Mouse (Mus musculus) intestine, embryonic 16.5 days (tissue): Measurements from ENCODE around the gene Lcn3. TPM values are rescaled to one million over a fixed set of nuclear protein-coding genes. Genes with fewer than 3 reads are reported as not detected.

Experiments used
- ATAC-seq: fragments of 200-750 bp; cut with Nextera tagmentation; 2 replicates; pipeline ENCODE4 v1.8.0; 2017; ENCODE audit warnings: moderate TSS enrichment, moderate library complexity
- H3K27ac ChIP-seq: fragments of 300-500 bp; sonication (generic); 2 replicates; pipeline ENCODE4 v1.5.1; 2014; ENCODE audit warnings: mild to moderate bottlenecking, low read length
- H3K27me3 ChIP-seq: fragments of 300-500 bp; sonication (generic); replicated peaks from 2 replicates; pipeline ENCODE4 v1.6.1; 2014; ENCODE audit warnings: low read length, control low read depth, mixed read lengths; ENCODE audit not compliant: control insufficient read depth, insufficient read depth
- H3K36me3 ChIP-seq: fragments of 300-500 bp; sonication (generic); 2 replicates; pipeline ENCODE4 v1.6.1; 2014; ENCODE audit warnings: low read length, control low read depth; ENCODE audit not compliant: control insufficient read depth, insufficient read depth
- H3K4me1 ChIP-seq: fragments of 300-500 bp; sonication (generic); 2 replicates; pipeline ENCODE4 v1.6.1; 2014; ENCODE audit warnings: low read length, control low read depth, mixed read lengths; ENCODE audit not compliant: control insufficient read depth, insufficient read depth
- H3K4me2 ChIP-seq: fragments of 300-500 bp; sonication (generic); 2 replicates; pipeline ENCODE4 v1.6.1; 2014; ENCODE audit warnings: low read depth, low read length, control low read depth
- H3K4me3 ChIP-seq: fragments of 300-500 bp; sonication (generic); 2 replicates; pipeline ENCODE4 v1.5.1; 2014; ENCODE audit warnings: mild to moderate bottlenecking, low read length
- H3K9ac ChIP-seq: fragments of 300-500 bp; sonication (generic); 2 replicates; pipeline ENCODE4 v1.6.1; 2014; ENCODE audit warnings: low read depth, low read length
- H3K9me3 ChIP-seq: fragments of 300-500 bp; sonication (generic); 2 replicates; pipeline ENCODE4 v1.6.1; 2016; ENCODE audit warnings: low read length, control low read depth; ENCODE audit not compliant: control insufficient read depth
- WGBS: fragments of 180-500 bp; shearing (Covaris S2); extraction: QIAGEN DNeasy Blood & Tissue Kit; methylation state at CpG from one replicate; pipeline ENCODE4 v1.1.7; 2014; 5-methylcytosine and 5-hydroxymethylcytosine counted together
- polyA plus RNA-seq: library from polyadenylated mRNA; unstranded; fragments of >200 nt; fragmentation: Nextera tagmentation; extraction: Ambion mirVana; gene quantifications from 2 replicates; pipeline ENCODE4 v1.2.1, GENCODE M21; 2015

The Lcn3 gene
- polyA plus RNA-seq, 1 experiment from 2014 or later, result not detected

DNA sequence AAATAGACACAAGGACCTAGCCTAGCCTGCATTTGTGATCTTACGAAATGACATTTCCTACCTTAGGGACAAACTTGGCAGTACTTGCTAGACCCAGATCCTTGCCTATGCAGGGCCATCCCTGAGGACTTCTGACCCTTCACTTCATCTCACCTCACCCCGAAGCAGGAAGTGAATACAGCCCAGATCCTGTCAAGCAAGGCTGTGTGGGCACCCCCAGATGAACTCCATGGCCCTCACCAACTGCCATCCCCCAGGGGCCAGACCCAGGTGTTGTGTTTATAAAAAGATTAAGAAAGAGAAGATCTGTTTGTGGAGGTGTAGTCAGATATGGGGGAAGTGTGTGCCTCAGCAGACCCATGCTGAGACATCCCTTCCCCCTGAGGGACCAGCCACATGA, 9.3 kb downstream of the Lcn3 start:
- no peak for ATAC-seq
- Histone ChIP-seq H3K4me2 (no peak overlapping the region), H3K27ac (no peak overlapping the region), H3K4me1 (no peaks in the 10 kb centered on the region), H3K9ac (no peak overlapping the region), H3K36me3 (no peaks in the 10 kb centered on the region), H3K9me3 (no peaks in the 10 kb centered on the region), H3K27me3 (no peaks in the 10 kb centered on the region), H3K4me3 (no peak overlapping the region)
- 71% methylated on average over 2 of the region's 2 CpGs for WGBS

DNA sequence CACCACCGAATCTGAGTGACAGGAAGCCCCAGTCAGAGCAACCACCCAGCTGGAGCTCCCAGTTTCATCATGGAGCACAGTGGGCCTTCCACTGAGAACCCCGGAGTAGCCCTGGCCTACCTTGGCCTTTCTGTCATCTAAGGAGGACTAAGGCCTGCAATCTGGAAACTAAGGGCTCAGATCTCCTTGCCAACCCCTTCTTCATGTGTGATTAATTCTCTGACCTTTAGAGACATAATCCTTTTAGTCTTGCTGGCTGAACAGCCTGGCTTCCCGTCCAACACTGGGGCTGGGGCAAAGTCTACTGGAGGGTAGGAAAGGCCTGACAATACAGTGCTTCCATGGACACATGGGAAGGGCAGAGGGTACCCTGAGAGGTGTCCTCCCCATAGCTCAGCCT, 10.6 kb downstream of the Lcn3 start:
- Histone ChIP-seq H3K4me1 (no peaks in the 10 kb centered on the region), H3K4me2 (no peak overlapping the region), H3K9me3 (no peaks in the 10 kb centered on the region), H3K4me3 (no peak overlapping the region), H3K9ac (no peak overlapping the region), H3K36me3 (no peaks in the 10 kb centered on the region), H3K27ac (no peak overlapping the region), H3K27me3 (no peaks in the 10 kb centered on the region)
- ATAC-seq, result no peak
- WGBS, result 78% methylated on average over 3 of the region's 3 CpGs

DNA sequence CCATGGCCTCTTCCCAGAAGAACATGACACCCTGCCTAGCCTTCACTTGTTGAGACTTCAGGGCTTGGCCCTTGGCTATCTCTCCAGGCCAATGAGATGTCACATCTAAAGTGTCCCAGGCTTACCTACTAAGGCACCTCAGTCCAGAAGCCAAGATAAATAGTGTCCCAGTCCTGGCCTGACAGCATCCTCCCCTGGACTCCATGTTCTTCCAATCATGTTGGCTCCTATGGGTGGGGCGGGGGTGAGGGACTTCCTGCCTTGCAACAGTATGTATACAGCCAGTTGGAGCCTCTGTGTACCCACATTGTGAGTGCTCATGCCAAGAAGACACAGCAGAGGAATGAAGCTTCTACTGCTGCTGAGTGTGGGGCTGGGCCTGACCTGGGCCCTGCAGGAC, 11.3 kb downstream of the Lcn3 start, which contains the start of gene Lcn11:
Lcn11 (plus strand) TSS at position 301 of the 400 bp plus-strand sequence.
- H3K27ac ChIP-seq, result no peak within 1 kb of the TSS
- H3K9me3 ChIP-seq, result no peaks in the 10 kb centered on the region
- H3K4me3 ChIP-seq, result no peak within 1 kb of the TSS
- no peaks in the 10 kb centered on the region for H3K36me3 ChIP-seq
- WGBS, result 78% methylated on average over 1 of the region's 1 CpGs
- H3K4me1 ChIP-seq, result no peaks in the 10 kb centered on the region
- ATAC-seq, result no peak
- no peak within 1 kb of the TSS for H3K9ac ChIP-seq
- H3K27me3 ChIP-seq, result no peaks in the 10 kb centered on the region
- H3K4me2 ChIP-seq, result no peak within 1 kb of the TSS

DNA sequence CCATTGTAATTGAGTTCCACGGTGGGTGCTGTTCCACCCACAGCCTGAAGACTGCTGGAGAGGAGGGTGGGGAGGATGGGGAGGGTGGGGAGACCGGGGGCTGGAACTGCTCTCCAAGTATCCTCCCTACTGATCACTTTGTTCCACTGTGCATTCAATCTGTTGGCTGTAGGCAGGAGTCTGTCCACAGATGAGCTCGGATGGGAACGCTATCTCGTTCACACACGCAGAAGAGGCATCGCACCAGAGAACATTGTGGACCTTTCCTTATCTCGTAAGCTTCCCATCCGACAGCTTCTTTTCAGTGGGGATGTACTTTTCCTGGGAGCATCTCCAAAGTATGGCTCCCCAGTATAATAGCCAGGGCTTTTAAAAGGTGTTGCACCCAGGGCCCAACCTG, 13.7 kb downstream of the Lcn3 start:
- H3K36me3 ChIP-seq, result no peaks in the 10 kb centered on the region
- no peaks in the 10 kb centered on the region for H3K9me3 ChIP-seq
- no peak overlapping the region for H3K4me3 ChIP-seq
- ATAC-seq, result no peak
- WGBS, result 87% methylated on average over 9 of the region's 9 CpGs
- no peaks in the 10 kb centered on the region for H3K27me3 ChIP-seq
- H3K9ac ChIP-seq, result no peak overlapping the region
- no peak overlapping the region for H3K27ac ChIP-seq
- H3K4me2 ChIP-seq, result no peak overlapping the region
- no peaks in the 10 kb centered on the region for H3K4me1 ChIP-seq

DNA sequence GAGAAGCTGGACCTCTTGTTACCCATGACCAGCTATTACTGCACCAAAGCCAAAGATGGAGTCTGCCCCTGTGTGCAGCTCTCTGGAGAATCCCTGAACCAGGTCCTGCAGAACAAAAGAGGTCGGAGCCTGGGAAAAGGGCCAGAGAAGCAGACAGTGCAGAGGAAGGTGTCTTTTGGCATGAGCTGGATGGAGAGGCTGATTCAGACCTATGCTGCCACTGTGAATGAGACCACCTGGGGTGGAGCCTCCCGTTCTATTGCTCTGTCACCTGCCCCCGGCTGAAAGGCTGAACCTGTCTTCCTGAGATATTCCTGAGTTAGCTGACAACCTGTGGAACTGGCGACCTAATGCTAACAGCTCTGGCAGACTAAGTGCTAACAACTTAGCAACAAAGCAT, 15.6 kb downstream of the Lcn3 start:
- Histone ChIP-seq H3K4me1 (no peaks in the 10 kb centered on the region), H3K36me3 (no peaks in the 10 kb centered on the region), H3K9ac (no peak overlapping the region), H3K27me3 (no peaks in the 10 kb centered on the region), H3K4me2 (no peak overlapping the region), H3K27ac (no peak overlapping the region), H3K4me3 (no peak overlapping the region), H3K9me3 (no peaks in the 10 kb centered on the region)
- ATAC-seq, result no peak
- WGBS, result 38% methylated on average over 4 of the region's 4 CpGs

DNA sequence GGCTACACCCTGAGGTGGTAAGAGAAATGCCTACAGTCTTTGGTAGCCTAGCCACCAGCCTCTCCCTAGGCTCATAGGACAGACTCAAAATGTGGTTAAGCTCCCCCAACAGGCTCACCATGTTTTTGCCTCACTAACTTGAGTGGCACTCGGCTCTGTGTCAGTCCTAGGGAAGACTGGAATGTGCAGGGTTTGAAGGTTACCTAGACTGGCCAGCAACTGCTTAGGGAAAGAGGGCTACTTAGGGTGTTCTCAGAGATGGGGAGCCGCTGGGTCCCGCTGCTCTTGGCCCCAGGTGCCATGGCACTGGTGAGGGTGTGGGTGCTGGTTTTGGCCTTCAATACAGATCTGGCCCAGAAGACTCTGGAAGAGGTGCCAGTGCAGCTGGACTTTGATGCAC, 16.6 kb downstream of the Lcn3 start, which contains the start of gene Gm13539:
Gm13539 (plus strand) TSS at position 301 of the 400 bp plus-strand sequence.
- 92% methylated on average over 3 of the region's 3 CpGs for WGBS
- H3K4me1 ChIP-seq, result no peaks in the 10 kb centered on the region

DNA sequence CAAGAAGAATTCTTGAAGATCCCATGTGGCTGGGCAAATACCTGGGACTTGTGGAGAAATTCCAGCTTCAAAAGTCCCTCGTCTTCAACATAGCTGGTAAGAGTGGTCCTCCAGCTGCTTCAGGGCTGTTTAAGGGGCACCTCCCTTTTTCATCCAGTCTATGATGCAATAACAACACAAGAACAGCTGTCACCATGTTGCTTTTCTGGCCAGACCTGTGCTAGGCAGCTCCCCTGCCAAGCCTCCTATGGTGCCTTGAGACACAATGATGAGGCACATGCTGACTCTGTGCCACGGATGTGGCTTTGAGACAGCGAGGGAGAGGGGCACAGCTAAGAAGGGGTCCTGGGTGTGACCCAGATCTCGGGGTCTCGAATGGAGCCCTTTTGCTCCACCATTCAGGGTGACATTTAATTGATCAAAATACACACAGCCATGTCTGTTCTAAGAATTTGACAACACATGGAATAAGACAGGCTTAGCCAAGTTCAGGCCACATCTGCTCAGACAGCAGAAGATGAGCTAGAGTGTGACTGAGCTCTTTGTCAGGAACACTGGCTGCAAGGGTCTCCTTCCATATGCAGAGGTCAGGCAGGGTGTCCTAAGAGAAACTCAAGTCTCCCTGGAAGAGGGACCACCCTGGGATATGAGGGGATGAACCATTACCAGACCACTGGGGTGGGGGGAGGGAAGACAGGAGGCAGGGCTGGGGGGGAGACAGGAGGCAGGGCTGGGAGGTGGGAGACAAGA, 20.4 kb downstream of the Lcn3 start:
- ATAC-seq, result no peak
- no peak overlapping the region for H3K27ac ChIP-seq

More for the DNA sequence above, 16.6 kb downstream of the Lcn3 start, which contains the start of gene Gm13539:
- Histone ChIP-seq H3K4me3 (no peak within 1 kb of the TSS), H3K9me3 (no peaks in the 10 kb centered on the region), H3K9ac (no peak within 1 kb of the TSS), H3K27ac (no peak within 1 kb of the TSS), H3K36me3 (no peaks in the 10 kb centered on the region), H3K27me3 (no peaks in the 10 kb centered on the region), H3K4me2 (no peak within 1 kb of the TSS)
- no peak for ATAC-seq

DNA sequence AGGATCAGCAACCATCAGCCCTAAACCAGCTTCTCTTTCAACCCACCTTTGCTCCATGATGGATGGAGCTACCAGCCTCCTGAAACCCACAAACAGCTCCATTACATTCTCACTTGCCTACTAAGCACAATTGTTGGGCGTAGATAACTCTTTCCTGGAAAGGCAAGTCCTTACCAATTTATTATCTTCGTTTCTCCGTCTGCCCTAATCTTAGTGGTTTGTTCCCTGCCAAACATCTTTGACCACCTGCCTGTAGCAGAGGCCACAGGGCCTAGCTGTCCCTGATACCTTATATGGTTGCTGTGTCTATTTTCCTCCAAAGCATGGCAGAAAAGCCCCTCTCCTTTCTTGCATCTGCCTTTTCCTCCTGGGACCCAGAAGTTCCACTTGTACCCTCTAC, 23.7 kb downstream of the Lcn3 start:
- WGBS, result 82% methylated on average over 3 of the region's 3 CpGs
- Histone ChIP-seq H3K36me3 (no peaks in the 10 kb centered on the region), H3K4me1 (no peaks in the 10 kb centered on the region), H3K4me2 (no peak overlapping the region), H3K27me3 (no peaks in the 10 kb centered on the region), H3K9me3 (no peaks in the 10 kb centered on the region), H3K4me3 (no peak overlapping the region), H3K27ac (no peak overlapping the region), H3K9ac (no peak overlapping the region)
- ATAC-seq, result no peak

More for the DNA sequence above, 20.4 kb downstream of the Lcn3 start:
- 66% methylated on average over 5 of the region's 5 CpGs for WGBS
- Histone ChIP-seq H3K4me1 (no peaks in the 10 kb centered on the region), H3K9me3 (no peaks in the 10 kb centered on the region), H3K27me3 (no peaks in the 10 kb centered on the region), H3K36me3 (no peaks in the 10 kb centered on the region), H3K4me3 (no peak overlapping the region), H3K4me2 (no peak overlapping the region), H3K9ac (no peak overlapping the region)

DNA sequence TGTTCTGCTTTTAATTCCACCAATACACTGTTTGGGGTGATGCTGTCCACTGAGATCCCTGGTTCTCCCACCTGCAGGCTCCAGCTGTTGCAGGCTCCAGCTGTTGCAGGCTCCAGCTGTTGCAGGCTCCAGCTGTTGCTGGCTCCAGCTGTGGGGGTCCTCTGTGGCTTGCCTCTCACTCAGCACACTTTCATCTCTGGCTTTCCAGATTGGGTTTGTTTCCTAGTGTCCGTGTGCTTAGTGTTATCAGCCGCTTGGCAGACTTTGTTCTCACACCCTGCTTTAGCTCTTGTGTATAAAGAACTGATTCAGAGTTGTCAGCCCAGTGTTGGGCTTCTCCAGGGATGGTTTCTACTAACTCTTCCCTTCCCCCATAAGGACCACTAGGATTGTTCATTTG, 32.3 kb downstream of the Lcn3 start:
- Histone ChIP-seq H3K4me2 (no peak overlapping the region), H3K27ac (no peak overlapping the region), H3K4me3 (no peak overlapping the region), H3K9ac (no peak overlapping the region), H3K4me1 (no peaks in the 10 kb centered on the region), H3K9me3 (no peaks in the 10 kb centered on the region), H3K36me3 (no peaks in the 10 kb centered on the region), H3K27me3 (no peaks in the 10 kb centered on the region)
- no peak for ATAC-seq
- 19% methylated on average over 2 of the region's 2 CpGs for WGBS

DNA sequence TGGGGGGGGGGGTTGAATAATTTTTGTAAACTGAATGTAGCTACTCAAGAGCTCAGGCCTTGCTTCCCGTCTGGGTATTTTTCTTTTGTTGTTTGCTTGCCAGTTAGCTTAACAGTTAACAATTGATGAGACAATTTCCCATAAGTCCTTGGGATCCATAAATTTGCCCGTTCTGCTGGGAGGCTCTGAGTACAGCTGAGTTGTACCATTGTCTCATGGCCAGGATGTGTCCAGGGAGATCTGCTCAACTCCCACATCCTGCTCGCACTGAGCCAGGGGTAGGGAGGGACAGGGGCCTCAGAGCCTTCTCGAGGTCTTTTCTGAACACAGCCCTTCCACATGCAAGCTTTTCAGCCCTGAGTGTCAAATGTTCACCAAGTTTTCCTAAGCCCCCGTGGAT, 32.7 kb downstream of the Lcn3 start:
- no peaks in the 10 kb centered on the region for H3K4me1 ChIP-seq
- H3K36me3 ChIP-seq, result no peaks in the 10 kb centered on the region
- no peak overlapping the region for H3K4me2 ChIP-seq
- ATAC-seq, result no peak
- no peaks in the 10 kb centered on the region for H3K9me3 ChIP-seq
- no peak overlapping the region for H3K27ac ChIP-seq
- no peak overlapping the region for H3K4me3 ChIP-seq
- no peak overlapping the region for H3K9ac ChIP-seq
- 44% methylated on average over 5 of the region's 5 CpGs for WGBS
- H3K27me3 ChIP-seq, result no peaks in the 10 kb centered on the region
